Mouse (Mus musculus): ENCODE data around the gene Cfap54.

Gene Cfap54

DNA sequence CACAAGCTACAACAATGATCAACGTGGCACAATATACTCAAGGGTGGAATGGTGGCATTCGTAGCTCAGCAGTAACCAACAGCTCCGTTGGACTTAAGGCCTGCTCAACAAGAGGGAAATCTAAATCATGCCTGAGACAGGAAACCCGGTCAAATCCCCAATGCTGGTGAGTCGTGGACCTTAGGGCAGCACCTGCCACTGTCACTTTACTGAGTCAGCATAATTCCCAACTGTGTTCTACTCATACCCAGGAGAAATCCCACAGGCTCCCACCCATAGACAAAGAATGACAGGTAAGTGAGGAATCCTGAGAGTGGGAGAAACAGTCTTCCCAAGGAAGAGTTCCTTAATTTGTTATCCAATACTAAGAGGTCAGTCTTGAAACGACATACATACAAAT, 147.8 kb downstream of the Cfap54 start:
- no peak for DNase-seq

DNA sequence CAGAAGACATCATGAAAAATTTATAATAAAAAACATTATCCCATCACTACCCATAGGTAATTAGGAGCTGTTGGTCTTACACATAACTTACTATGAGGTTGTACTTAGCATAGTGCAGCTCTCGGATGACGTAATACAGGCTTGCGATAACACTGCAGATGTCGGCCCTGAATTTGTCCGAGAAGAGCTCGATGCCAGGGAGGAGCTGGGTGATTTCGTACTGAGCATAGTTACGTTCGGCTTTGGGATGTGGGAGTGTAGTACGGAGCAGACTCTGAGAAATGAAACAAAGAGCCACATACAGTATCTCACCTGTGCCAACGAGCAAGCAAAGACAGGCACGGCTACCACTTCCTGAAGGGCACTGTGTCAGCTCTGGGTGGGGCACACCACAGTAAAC, 149.0 kb downstream of the Cfap54 start:
- no peak for DNase-seq

DNA sequence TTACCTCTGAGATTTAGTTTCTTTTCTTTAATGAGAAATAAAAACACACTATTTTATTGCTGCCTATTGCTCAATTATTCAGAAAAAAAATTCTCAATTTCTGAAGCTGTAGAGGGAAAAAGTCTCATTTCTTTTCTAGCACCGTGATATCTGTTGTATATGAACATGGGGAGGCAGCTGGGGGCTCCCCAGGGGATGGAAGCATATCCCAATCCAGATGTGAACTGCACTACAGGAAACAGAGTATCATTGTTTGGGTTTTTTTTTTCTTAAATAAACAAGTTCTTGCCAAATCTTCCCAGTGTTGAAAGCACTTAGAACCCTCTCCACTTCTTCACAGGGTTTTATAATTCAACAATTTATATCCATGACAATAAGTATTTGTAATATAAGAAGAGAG, 151.4 kb downstream of the Cfap54 start:
- DNase-seq = no peak

DNA sequence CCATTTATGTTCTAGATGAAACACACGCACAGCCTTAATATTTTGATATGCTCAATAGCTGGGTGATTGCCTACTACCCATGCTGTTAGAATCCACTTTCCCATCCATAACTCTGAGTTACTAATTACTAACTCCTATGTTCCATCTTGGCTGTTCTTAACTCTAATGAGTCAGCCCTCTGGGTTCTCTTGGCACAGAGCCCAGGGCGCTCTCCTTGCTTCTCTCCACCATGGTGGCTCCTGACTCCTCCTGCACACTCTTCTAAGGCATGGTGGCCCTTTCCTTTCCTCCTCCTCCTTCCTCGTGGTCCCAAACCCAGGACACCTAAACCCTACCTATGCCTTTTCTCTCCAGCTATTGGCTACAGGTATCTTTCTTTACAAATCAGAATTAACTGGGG, 153.2 kb downstream of the Cfap54 start:
- no peak for DNase-seq

DNA sequence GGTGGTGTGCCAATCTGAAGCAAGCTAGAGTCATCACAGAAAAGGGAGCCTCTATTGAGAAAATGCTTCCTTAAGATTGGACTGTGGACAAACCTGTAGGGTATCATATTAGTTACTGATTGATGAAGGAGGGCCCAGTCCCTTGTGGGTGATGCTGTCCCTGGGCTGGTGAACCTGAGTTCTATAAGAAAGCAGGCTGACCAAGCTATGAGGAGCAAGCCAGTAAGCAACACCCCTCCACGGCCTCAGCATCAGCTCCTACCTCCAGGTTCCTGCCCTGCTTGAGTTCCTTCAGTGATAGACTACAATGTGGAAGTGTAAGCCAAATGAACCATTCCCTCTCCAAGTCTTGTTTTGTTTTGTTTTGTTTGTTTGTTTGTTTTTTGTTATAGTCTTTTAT, 162.9 kb downstream of the Cfap54 start:
- DNase-seq = no peak

DNA sequence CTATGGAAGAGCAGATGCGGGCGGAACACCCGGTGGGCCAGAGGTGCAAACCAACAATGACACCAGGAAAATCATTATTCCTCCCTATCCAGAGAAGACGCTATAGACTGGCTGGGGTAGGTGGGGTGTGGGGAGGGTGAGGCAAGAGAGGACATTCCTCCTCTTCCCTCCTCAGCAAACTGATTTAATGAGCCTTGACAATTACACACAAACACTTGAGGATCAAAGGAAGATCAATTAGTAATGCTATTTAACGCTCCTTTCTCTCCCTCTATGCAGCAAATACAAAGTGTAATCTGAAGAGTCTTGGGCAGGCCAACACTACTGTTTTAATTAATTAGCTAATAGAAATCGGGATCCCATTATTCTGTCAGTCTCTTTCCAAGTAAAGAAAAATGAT, 174.2 kb downstream of the Cfap54 start:
- DNase-seq = no peak

DNA sequence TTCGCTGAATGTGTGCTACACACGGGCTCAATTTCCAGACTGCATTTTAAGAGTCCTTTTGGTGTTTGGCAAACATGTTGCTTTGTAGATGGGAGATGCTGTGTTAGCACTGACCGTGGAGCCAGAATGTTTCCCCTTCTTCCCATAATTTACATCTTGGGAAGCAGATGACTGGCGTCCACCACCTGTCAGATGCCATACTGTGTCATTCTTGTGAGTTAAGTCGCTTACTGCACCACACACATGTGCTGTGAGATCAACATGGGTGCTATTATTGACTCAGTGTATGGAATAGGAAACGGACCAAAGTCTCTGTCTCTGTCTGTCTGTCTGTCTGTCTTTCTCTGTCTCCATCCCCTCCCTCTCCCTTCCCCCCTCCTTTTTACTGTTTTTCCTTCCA, 193.0 kb downstream of the Cfap54 start:
- DNase-seq = no peak

DNA sequence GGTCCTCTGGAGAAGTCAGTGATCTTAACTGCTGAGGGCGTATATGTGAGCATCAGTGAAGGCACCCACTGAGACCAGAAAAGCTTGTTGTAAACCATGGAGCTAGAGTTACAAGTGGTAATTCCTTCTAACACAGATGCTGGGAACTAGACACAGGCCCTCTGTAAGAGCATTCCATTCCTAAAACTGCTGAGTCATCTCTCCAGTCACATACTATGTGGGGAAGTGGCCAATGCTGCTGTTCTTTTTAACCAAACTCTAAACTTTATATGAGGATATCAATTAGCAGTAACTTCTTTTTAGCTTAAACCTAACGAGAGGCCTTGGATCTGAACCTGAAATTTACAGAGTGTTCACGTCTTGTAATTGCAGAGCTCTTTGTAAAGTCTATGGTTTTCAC, 203.4 kb downstream of the Cfap54 start:
- DNase-seq = no peak

DNA sequence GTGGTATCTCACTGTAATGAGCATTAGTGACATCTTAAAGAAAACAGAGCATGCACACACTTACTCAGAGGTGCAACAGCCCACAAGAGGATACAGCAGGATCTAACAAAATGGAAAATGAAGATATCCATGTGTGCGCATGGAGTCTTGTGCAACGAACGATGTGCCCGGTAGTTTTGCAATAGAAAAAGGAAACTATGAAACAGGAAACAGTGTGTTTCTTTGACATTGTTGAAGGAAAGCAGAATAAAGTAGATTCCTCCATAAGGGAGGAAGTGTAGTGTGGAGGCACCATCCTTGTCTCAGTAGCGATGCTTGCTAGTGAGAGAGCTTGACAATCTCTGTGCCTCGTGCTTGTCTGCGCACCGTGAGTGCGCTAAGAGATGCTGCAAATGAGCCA, 240.4 kb downstream of the Cfap54 start:
- no peak for DNase-seq

DNA sequence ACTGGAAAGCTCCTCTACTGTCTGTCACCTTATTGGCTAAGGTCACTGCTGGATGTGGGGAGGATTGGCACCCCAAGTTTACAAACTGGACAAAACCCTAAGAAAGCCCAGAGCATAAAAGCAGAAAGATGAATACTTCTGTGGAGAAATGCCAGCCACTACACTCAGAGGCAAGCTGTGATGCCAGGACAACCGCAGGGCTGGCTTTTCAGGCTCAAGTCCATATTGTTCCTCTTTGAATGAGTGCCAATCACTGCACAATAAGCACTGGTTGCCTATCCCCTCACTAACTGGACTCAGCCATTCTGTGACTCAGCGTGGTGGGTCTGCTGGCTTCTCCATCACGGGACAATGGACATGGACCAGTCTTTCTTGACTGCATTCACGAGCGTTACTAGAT, 243.8 kb downstream of the Cfap54 start:
- DNase-seq = peak; percentile 1

DNA sequence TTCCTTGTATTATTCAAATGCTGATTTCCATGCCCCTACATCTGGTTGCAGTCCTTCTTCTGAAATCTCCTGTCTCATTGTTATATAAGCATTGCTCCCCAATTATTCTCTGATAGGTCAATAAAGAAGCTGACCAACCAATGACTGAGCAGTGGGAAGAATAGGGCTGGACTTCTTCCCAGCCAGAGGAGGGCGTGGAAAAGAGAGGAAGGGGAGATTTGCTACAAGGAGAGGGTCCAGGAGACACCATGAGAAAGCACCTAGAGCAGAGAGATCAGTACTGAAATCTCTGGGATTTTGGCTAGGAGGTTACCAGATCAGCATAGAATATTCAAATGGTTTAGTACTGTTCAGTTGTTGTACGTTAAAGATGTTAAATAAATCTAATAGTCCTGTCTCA, 244.4 kb downstream of the Cfap54 start:
- no peak for DNase-seq

DNA sequence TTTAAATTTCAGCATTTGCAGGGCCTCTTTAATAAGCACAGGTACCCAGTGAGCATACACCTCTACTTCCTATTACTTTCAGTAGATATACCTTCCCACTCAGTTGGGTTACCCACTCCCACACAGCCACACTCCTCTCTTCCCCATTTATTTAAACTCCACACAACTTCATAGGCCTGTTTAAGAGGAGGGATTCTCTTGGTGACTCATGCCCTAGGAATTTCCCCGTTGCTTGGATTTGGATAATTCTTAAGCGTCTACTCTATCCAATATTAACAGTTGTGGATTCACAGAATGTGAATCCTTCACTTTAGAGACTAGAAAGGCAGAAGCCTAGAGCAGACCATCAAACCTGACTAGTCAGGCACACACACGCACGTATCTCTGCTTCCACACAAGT, 259.9 kb downstream of the Cfap54 start:
- DNase-seq = no peak

DNA sequence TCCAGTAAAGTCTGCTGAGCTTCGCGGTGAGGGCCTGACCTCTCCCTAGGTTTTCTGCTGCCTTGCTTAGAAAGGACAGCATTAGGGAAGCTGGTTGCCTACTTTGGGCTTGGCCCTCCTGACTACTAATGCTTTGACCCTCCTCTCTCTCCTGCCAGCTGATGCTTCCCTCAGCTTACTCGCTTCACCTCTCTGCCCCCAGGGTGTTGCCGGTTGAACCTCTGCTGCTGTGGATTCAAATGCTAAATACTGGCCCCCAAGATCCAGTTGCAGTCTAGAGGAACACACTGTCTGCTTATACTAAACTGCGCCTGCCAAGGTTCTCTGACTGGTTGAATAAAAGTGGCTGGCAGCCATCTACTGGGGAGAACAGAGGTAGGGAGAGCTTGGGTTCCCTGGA, 263.2 kb downstream of the Cfap54 start:
- DNase-seq = no peak

DNA sequence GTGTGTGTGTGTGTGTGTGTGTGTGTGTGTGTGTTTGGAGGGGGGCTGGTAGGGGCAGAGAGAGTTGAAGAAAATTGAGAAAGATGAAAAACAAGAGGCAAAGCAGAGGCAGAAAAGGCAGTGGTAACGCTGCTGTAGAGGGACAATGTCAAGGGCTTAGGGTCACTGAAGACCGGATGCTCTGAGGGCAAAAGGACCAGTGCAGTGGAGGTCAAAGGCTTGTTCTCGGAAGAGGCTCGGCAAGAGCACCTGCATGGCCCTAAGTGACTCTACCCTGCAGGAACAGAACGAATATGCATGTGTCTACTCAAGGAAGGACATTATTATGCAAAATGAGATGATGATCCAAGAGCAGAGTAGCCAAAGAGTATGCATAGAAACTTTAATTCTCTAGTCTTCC, 264.5 kb downstream of the Cfap54 start:
- DNase-seq = no peak

DNA sequence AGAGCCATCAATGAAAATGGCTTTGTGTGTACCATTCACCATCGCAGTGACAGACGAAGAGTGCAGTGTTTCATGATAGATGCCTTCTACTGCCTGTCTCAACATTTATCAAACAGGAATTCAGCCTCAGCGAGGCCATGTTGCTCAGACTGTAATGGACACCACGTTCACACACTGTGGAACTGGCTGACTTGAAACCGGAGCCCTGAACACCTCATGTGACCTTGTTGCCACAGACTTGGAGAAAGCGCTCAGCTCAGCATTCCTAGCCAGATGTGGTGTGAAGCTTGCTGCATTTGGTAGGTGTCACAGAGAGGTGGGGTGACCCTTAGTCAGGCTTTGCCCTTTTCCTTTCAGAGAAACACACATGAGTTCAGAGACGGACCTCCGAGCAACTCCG, 270.5 kb downstream of the Cfap54 start:
- DNase-seq = no peak

DNA sequence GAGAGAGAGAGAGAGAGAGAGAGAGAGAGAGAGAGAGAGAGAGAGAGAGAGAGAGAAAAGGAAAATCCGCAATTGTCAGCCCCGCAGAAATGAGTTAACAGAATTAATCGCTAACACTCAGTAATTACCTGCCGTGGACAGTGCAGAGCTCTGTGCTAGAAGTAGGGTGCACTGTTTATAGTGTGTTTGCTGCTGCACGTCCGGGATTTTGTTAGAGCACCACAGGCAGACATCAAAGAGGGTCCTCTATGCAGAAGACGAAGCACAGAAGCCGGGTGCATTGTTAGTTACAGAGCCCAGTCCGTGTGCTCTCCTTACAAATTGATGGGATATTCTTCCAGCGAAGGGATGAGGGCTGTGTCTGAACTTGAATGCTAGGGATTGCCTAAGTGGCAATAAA, 289.5 kb downstream of the Cfap54 start:
- DNase-seq = no peak

DNA sequence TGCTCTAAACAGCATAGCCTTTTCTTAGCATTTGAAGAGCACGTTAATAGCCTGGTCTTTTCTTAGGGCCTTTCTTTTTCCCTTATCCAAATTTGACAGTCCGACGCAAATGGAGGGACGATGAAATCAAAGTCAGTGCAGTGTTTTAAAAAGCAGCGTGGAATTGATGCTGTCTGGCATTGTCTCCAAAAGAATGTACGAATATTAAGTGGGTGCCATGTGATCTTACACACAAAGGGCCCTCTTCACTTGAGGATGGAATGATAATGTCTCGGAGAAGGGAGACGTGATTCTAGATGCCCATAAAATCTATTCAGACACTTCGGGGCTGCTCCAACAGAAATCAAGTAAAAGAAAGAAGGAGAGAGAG, 289.9 kb downstream of the Cfap54 start:
- DNase-seq = no peak

DNA sequence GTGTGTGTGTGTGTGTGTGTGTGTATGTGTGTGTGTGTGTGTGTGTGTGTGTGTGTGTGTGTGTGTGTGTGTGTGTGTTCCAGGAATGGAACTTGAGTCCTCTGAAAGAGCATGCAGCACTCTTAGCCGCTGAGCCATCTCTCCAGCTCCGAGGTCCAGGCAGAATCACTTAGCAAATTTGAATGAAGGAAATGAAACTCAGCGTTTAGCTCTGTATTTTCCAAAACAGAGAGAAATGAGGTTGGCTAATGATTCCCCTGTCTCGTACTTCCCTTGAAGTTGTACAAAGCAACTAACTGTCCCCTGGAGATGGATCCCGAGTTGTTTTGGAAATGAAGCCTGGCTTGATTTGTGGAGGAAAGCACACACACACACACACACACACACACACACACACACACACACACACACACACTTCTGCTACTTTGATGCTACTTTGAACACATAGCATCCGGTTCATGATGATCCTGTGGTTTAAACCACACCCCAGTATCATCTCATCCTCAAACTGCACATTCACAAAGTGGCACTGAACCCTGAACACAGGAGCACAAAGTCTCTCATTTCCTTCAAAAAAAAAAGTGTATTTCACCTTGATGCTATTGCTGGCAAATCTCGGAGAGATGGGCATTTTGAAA, 290.4 kb downstream of the Cfap54 start:
- DNase-seq = no peak

DNA sequence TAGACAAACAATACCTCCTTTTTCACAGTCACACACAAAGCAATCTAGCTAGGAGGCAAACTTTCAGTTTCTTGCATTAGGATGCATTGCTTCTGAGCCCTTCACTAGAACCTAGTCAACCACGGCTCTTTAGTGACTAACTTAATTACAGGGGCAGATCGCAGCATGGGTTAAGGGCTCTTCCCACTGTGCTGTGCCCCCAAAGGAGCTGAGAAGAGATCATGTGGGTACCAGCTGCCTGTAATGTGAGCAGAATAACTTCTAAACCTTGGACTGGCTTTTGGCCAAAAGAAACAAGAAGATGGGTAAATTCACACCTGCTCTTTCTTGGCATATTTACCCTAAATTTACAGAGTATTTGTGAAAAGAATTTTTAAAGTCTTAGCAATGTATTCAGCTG, 291.2 kb downstream of the Cfap54 start:
- no peak for DNase-seq

DNA sequence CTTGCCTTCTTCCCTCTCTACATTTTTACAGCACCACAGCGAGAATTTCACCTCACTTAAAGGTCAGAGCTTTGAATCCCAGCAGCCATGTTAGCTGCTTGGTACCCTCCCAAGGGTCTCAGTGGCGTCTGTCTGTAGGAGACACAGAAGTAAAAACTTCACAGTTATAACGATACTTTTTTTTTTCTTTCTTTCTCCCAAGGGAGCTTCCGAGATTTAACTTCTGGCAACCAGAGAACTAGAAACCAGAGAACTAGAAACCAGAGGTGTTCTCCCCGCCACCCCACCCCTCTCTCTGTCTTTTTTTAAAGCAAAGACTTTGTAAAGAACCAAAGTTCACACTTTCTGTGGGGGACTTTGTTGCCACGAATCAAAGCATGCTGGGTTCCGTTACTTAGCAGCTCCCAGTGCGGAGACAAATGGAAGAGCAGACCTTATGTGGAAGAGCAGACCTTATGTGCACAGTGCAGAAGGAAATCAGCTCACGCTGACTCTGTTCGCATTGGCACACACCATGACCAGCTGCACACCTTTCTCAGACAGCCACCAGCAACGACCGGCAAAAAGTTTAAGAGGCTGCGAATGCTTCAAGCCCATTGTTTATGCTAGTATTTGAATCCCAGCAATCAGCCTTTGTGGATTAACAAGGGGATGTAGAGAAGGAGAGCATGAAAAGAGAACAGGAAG, 292.9 kb downstream of the Cfap54 start:
- no peak for DNase-seq

DNA sequence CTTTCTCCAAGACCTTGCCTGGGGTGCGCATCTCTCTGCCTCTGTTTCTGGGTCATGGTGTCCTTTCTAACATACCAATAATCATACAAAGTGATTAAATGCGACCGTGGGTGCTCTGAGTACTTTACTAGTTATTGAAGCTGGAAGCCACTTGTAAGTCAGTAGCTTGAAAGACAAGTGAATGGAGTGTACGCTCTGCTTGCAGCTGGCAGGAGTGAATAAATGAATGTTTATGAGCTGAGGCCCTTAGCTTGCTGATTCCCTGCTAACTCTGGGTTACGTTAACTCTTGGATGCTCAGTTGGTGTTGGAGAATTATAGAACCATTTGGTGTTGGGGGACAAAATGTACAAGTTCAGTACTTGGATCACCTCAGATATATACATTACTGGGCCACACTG, 298.7 kb downstream of the Cfap54 start:
- no peak for DNase-seq

DNA sequence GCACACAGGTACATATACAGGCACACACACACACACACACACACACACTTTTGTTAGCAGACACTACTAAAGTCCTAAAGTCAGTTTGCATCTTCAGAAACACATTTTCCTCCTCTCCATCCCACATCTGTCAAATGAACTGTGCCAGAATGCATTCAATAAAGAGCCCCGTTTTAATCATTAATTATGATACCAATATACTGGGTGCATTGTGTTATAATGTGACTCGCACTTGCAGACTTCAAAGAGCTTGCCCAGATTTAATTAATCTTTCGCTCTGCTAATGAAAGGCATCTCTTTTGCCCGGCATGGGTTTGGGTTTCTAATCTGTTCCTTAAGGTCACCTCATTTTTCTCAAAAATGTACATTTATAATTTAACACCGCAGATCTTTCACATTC, 327.1 kb downstream of the Cfap54 start:
- DNase-seq = no peak

DNA sequence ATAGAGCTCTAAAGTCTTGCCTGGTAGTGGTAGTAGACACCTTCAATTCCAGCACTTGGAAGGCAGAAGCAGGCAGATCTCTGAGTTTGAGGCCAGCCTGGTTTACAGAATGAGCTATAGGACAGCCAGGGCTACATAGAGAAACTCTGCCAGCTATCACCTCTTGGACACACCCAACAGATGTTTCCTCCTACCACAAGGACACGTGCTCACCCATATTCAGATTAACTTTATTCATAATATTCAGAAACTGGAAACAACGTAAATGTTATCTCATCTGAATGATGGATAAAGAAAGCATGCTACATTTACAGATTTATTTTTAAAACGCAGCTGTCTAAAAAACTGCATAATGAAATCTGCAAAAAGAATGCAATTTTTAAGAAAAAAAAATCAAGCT, 351.1 kb downstream of the Cfap54 start:
- DNase-seq = no peak

DNA sequence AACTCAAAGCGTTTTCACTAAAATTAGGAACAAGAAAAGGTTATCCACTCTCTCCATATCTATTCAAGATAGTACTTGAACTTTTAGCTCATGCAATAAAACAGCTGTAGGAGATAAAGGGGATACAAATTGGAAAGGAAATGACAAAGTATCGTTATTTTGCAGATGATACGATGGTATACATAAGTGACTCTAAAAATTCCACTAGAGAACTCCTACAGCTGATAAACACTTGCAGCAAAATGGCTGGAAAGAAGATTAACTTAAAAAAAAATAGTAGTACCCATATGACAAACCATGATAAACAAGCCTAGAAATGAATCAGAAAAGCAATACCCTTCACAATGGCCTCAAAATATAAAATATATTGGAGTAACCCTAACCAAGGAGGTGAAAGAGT, 352.7 kb downstream of the Cfap54 start:
- no peak for DNase-seq

Data from cerebellum, adult 8-10 months (tissue).